19 mouse cellular contexts compared by ENCODE assay signal in the genomic region with DNA sequence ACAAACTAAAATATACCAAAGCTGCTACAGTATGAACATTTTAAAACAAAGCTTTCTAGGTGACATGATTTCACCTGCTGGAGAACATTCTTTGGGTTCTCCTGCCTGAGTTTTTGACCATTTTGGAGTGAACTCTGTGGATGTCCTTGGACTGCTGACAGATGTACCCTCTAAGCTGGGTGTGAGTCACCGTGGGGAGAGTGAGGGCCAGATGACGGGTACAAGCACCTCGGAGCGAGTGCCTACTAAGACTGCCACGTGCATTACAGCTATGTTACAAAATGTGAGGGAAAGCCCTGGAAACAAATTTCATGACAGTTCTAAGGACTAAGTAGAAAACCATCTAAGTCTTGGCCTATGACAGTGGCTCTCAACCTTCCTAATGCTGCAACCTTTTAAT. TPM values are rescaled to one million over a fixed set of nuclear protein-coding genes. Genes with fewer than 3 reads are reported as not detected.
DNase-seq lines count a peak whose midpoint lies in the region; ATAC-seq lines count a peak whose summit lies in the region.
"Had no signal": no experiment of that assay in that cellular context is flagged by ENCODE, and none has a peak within 500 bp of the region (broad histone marks: within the 10 kb centered on the region; RNA-seq: fewer than 3 reads in every experiment).

No protein-coding gene starts in this region.

- peak; percentile 86 to 89 for DNase-seq in adrenal gland, adult (ENCODE audit: inconsistent age in 2 of 2, low spot score in 1 of 2)
- DNase-seq in adrenal gland, postnatal 4 days (ENCODE audit: low spot score in 2 of 2), result no peak
- DNase-seq in adrenal gland, adult 8-10 months, result peak; percentile 78
- peak; percentile 69 for DNase-seq in adrenal gland, postnatal 14 days
- peak; percentile 78 to 80 for DNase-seq in adrenal gland, postnatal 36 days
- no peak for DNase-seq in kidney, adult 8-10 months
- DNase-seq in embryo, embryonic 10.5 days (ENCODE audit: low spot score), result no peak
- DNase-seq: cerebellum, adult 11 months; cerebellum, adult 18-20 months; cerebellum, adult 8-10 months; cerebellum, adult 9-11 months; cerebellum, postnatal 14 days; cerebellum, postnatal 36 days had no signal

- ATAC-seq in monocyte, adult 5-6 weeks (replicated peaks; ENCODE audit: insufficient number of reproducible peaks, low FRiP score, low TSS enrichment, poor library complexity, severe bottlenecking), result no peak
- ATAC-seq: forebrain, embryonic 14.5 days; forebrain, embryonic 16.5 days had no signal

RNA-seq across cellular contexts. Expression of gene Zc3h13, which starts 14.6 kb away (rescaled TPM):
- total RNA-seq in adrenal gland, postnatal 4 days (2021), result 10 to 100 TPM; 39.2 to 39.8 TPM
- total RNA-seq in adrenal gland, adult 8-10 months (2022), result 10 to 100 TPM; 26.6 to 43.2 (median 34.4) TPM
- total RNA-seq in adrenal gland, postnatal 14 days (2021), result 24.3 and 30.4 TPM in 2 replicates
- total RNA-seq in adrenal gland, postnatal 36 days (2021), result 10 to 100 TPM; 30.5 to 34.0 TPM
- total RNA-seq in monocyte, adult 5-6 weeks (2017), result 24.7 to 48.8 TPM (median 34.9 TPM) in 3 replicates

RNA-seq across cellular contexts. Expression of gene Cpb2, which starts 27.4 kb away (rescaled TPM):
- 10 to 100 TPM in 1 of 2 experiments, 1 to 10 TPM in 1; 6.4 to 27.8 TPM for total RNA-seq in adrenal gland, postnatal 4 days (2021)
- total RNA-seq in adrenal gland, adult 8-10 months (2022), result not detected
- 1.4 and 44.6 TPM in 2 replicates for total RNA-seq in adrenal gland, postnatal 14 days (2021)
- total RNA-seq in adrenal gland, postnatal 36 days (2021), result not detected
- total RNA-seq in monocyte, adult 5-6 weeks (2017), result not detected in 3 replicates
- total RNA-seq: adrenal gland, adult 18-20 months; common myeloid progenitor, adult 5-6 weeks; MEL had no signal

Comparison
In these comparisons a context has a peak if more than half of its experiments do, and no peak if none do; other contexts are left out.
1. DNase-seq: peak in adrenal gland, adult (2 of 2), adrenal gland, adult 8-10 months (single experiment), adrenal gland, postnatal 14 days (single experiment) and adrenal gland, postnatal 36 days (2 of 2); none in adrenal gland, postnatal 4 days (0 of 2), kidney, adult 8-10 months (0 of 2) and embryo, embryonic 10.5 days (single experiment).